Mouse (Mus musculus) stomach, postnatal 0 days (tissue): ENCODE measurements around the gene Tmem222.

Experiments
- CTCF ChIP-seq: IDR thresholded peaks from 2 replicates; pipeline ENCODE4 v1.5.1; 2016; ENCODE audit warnings: antibody characterized with exemption, low read depth, mild to moderate bottlenecking, moderate library complexity
- EP300 ChIP-seq: optimal IDR thresholded peaks from 2 replicates; pipeline ENCODE3; 2016; ENCODE audit warnings: antibody characterized with exemption

- TF ChIP-seq CTCF (no peak), EP300 (no peak)
Observed at GRCm38 (mm10) chr4:133277104-133278026, at the start of gene Tmem222.
